Mouse (Mus musculus) liver, embryonic 12.5 days (tissue): ENCODE data around the gene Naa60. TPM values are rescaled to one million over a fixed set of nuclear protein-coding genes. Genes with fewer than 3 reads are reported as not detected.
"Not testable (repeated sequence)": the region's sequence is repeated elsewhere in the genome, so short reads cannot be mapped to it uniquely, and the experiment has no call there.

Experiments
- ATAC-seq: fragments of 200-750 bp; cut with Nextera tagmentation; 2 replicates; pipeline ENCODE4 v1.8.0; 2017; ENCODE audit warnings: moderate number of reproducible peaks, mild to moderate bottlenecking, moderate library complexity
- H3K27ac ChIP-seq: fragments of 300-500 bp; sonication (generic); 2 replicates; pipeline ENCODE4 v1.5.1; 2016; ENCODE audit warnings: mild to moderate bottlenecking
- H3K27me3 ChIP-seq: fragments of 300-500 bp; sonication (generic); replicated peaks from 2 replicates; pipeline ENCODE4 v1.6.1; 2016; ENCODE audit warnings: mild to moderate bottlenecking, moderate library complexity
- H3K36me3 ChIP-seq: fragments of 300-500 bp; sonication (generic); 2 replicates; pipeline ENCODE4 v1.6.1; 2016; ENCODE audit warnings: mild to moderate bottlenecking, moderate library complexity
- H3K4me1 ChIP-seq: fragments of 300-500 bp; sonication (generic); 2 replicates; pipeline ENCODE4 v1.6.1; 2016
- H3K4me2 ChIP-seq: fragments of 300-500 bp; sonication (generic); 2 replicates; pipeline ENCODE4 v1.6.1; 2016; ENCODE audit warnings: mild to moderate bottlenecking, moderate library complexity
- H3K4me3 ChIP-seq: fragments of 300-500 bp; sonication (generic); 2 replicates; pipeline ENCODE4 v1.5.1; 2016; ENCODE audit warnings: mild to moderate bottlenecking, moderate library complexity
- H3K9ac ChIP-seq: fragments of 300-500 bp; sonication (generic); 2 replicates; pipeline ENCODE4 v1.6.1; 2016; ENCODE audit warnings: mild to moderate bottlenecking, moderate library complexity
- H3K9me3 ChIP-seq: fragments of 300-500 bp; sonication (generic); replicated peaks from 2 replicates; pipeline ENCODE4 v1.6.1; 2016; ENCODE audit warnings: mild to moderate bottlenecking, moderate library complexity
- WGBS: fragments of 180-500 bp; shearing (Covaris S2); methylation state at CpG from one replicate; pipeline ENCODE4 v1.1.7; 2016; ENCODE audit not compliant: insufficient replicate concordance; 5-methylcytosine and 5-hydroxymethylcytosine counted together
- polyA plus RNA-seq: library from polyadenylated mRNA; unstranded; fragments of >200 nt; fragmentation: Nextera tagmentation; extraction: Ambion mirVana; gene quantifications from 2 replicates; pipeline ENCODE4 v1.2.1, GENCODE M21; 2016

The Naa60 gene
- polyA plus RNA-seq, 1 experiment from 2014 or later, result 28.1 TPM

DNA sequence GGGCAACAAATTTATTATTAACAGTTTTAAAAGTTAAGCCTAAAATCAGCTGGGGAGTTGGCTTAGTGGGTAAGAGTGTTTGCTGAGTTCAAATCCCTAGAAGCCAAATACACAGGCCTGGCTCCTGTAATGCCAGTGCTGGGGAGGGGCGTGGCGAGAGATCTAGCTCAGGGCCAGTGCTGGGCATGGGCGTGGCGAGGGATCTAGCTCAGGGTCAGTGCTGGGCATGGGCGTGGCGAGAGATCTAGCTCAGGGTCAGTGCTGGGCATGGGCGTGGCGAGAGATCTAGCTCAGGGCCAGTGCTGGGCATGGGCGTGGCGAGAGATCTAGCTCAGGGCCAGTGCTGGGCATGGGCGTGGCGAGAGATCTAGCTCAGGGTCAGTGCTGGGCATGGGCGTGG is 20.9 kb upstream of the Naa60 start:
- H3K9me3 ChIP-seq, H3K4me2 ChIP-seq, ATAC-seq, H3K27me3 ChIP-seq, H3K27ac ChIP-seq, H3K4me3 ChIP-seq, H3K9ac ChIP-seq, H3K36me3 ChIP-seq: not testable (repeated sequence)
- H3K4me1 ChIP-seq, result peaks cover 23% of the 10 kb centered on the region
- WGBS, result 79% methylated on average over 13 of the region's 13 CpGs

DNA sequence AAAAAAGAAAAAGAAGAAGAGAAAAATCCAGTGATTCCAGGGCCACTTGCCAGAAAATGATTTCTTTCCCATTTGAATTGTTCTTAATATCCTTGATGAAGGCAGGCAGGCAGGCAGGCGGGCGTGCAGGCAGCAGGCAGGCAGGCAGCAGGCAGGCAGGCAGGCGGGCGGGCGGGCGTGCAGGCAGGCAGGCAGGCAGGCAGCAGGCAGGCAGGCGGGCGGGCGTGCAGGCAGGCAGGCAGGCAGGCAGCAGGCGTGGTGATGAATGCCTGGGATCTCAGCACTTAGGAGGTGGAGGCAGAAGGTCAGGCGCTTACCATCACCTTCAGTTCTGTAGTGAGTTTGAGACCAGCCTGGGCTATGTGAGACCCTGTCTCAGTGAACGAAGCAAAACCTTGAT is 19.6 kb upstream of the Naa60 start:
- no peaks in the 10 kb centered on the region for H3K36me3 ChIP-seq
- H3K27me3 ChIP-seq, result no peaks in the 10 kb centered on the region
- H3K4me2 ChIP-seq, result no peak overlapping the region
- no peaks in the 10 kb centered on the region for H3K9me3 ChIP-seq
- H3K9ac ChIP-seq, result no peak overlapping the region
- no peak for ATAC-seq
- H3K4me1 ChIP-seq, result peaks cover 14% of the 10 kb centered on the region
- WGBS, result 60% methylated on average over 12 of the region's 12 CpGs
- no peak overlapping the region for H3K27ac ChIP-seq
- no peak overlapping the region for H3K4me3 ChIP-seq

DNA sequence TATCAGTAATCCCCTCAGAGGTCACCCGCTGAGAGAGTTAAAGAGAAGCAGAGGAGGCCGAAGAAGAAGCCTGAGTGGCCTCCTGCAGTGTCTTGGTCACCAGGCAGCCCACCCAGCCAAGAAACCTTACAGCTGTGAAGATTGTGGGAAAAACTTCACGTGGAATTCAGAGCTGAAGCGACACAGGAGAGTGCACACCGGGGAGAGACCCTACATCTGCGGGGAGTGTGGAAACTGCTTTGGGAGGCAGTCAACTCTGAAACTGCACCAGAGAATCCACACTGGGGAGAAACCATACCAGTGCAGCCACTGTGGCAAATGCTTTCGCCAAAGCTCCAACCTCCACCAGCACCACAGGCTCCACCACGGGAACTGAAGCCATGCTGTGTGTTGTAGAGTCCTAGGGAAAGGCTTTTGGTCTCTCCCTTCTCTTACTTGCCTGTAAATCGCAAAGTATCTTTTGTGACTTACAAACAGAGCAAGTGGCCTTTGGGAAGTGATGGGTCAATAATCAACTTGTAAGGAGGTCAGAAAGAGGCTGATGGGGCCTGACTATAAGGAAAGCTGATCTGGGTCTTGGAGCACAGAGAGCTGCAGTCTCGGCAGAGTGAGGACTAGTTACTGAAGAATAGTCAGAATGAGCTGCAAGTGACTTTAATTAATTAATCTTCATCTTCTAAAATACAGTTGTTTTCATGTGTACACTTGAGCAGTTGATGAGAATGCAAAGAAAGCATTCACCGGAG is 17.6 kb upstream of the Naa60 start:
- no peak overlapping the region for H3K9ac ChIP-seq
- no peaks in the 10 kb centered on the region for H3K9me3 ChIP-seq
- no peaks in the 10 kb centered on the region for H3K27me3 ChIP-seq
- H3K36me3 ChIP-seq, result no peaks in the 10 kb centered on the region
- H3K27ac ChIP-seq, result no peak overlapping the region
- H3K4me3 ChIP-seq, result no peak overlapping the region
- H3K4me1 ChIP-seq, result peaks cover 8% of the 10 kb centered on the region
- no peak for ATAC-seq
- 69% methylated on average over 11 of the region's 11 CpGs for WGBS
- H3K4me2 ChIP-seq, result no peak overlapping the region

DNA sequence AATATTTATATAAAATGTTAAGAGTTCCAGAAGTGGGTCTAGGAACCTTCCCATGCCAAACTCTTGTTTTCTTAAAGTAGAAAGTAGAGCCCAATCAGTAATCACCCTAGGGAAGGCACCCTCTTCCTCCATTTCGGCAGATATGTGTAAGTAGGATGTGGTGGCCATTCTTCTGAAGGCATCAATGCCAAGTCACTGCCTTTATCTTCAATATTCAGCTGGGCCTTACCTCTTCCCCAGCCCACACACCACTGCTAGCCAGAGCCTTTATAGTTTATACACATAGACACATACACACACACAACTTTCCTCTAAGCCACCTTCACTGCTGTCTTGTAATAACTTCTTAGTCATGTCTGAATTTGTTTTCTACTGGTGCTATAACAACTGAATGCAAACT is 16.4 kb upstream of the Naa60 start:
- peaks cover 4% of the 10 kb centered on the region for H3K36me3 ChIP-seq
- no peaks in the 10 kb centered on the region for H3K9me3 ChIP-seq
- H3K4me1 ChIP-seq, result peaks cover 8% of the 10 kb centered on the region
- H3K27ac ChIP-seq, result no peak overlapping the region
- H3K27me3 ChIP-seq, result no peaks in the 10 kb centered on the region
- H3K4me2 ChIP-seq, result no peak overlapping the region
- H3K9ac ChIP-seq, result no peak overlapping the region
- 20% methylated on average over 1 of the region's 1 CpGs for WGBS
- ATAC-seq, result 0 out of 2 replicates have a peak, but pooled peaks have one; percentile 50
- H3K4me3 ChIP-seq, result no peak overlapping the region

DNA sequence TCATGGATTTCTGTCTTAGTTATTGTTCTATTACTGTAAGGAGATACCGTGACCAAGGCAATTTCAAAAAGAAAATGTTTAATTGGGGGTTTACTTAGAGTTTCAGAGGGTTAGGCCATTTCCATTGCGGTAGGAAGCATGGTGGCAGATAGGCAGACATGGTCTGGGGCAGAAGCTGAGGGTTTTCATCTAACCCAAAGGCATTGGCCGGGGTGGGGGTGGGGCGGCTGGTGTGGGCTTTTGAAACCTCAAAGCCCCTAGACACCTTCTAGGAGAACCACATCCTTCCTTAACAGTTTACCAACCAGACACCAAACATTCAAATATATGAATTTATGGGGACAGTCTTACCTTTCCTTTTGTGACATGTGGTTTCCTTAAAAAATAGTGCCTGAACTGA is 12.9 kb upstream of the Naa60 start:
- H3K9me3 ChIP-seq, result no peaks in the 10 kb centered on the region
- H3K27ac ChIP-seq, result no peak overlapping the region
- H3K4me3 ChIP-seq, result no peak overlapping the region
- peaks cover 25% of the 10 kb centered on the region for H3K36me3 ChIP-seq
- no peak overlapping the region for H3K4me2 ChIP-seq
- H3K27me3 ChIP-seq, result no peaks in the 10 kb centered on the region
- WGBS, result 41% methylated on average over 4 of the region's 4 CpGs
- H3K4me1 ChIP-seq, result 0 out of 2 replicates have a peak, but pooled peaks cover 3% of the 10 kb centered on the region
- no peak for ATAC-seq
- H3K9ac ChIP-seq, result no peak overlapping the region

DNA sequence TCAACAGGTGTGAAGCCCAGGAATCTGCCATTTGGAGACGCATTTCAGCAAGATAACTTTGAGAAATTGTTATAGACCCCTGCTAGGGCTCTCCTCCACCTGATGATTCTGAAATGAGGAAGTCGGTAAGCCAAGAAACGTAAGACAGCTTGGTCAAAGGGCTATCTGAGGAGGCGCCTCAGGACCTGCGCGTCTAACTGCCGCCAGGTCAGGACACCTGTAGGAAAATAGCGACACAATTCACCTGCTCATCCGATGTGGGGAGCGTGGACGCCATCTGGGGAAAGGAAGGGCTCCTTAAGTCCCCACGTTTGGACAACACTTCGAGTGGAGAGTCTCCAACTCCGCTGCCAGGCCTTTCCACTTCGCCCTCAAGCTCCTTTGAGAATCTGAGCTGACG is 360 bp upstream of the Naa60 start:
- Histone ChIP-seq H3K4me1 (peaks cover 33% of the 10 kb centered on the region), H3K9ac (peak overlapping the region; percentile 72), H3K4me2 (peak overlapping the region; percentile 97), H3K27ac (peak overlapping the region; percentile 60; the same call in 1 of the 2 replicates), H3K27me3 (no peaks in the 10 kb centered on the region), H3K36me3 (peaks cover 29% of the 10 kb centered on the region), H3K9me3 (no peaks in the 10 kb centered on the region), H3K4me3 (peak overlapping the region; percentile 64)
- ATAC-seq, result peak; percentile 1; the same call in 1 of the 2 replicates
- 2% methylated on average over 16 of the region's 16 CpGs for WGBS

DNA sequence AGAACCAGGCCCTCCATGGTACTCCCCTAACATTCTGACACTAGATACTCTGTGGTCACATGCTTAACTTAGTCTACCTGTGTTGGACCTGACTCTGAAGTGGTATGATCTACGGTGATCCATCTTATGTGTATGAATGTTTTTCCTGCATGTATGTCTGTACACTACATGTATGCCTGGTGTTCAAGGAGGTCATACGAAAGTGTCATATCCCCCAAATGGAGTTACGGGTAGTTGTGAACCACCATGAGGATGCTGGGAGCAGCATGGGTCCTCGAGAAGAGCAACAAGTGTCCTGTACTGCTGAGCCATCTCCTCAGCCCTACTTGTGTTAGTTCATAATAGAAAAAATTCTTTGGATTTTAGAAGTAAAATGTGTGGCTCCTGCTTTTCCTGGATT is 4.2 kb downstream of the Naa60 start:
- no peak overlapping the region for H3K27ac ChIP-seq
- no peak overlapping the region for H3K9ac ChIP-seq
- no peak for ATAC-seq
- peaks cover 38% of the 10 kb centered on the region for H3K36me3 ChIP-seq
- no peaks in the 10 kb centered on the region for H3K27me3 ChIP-seq
- no peak overlapping the region for H3K4me3 ChIP-seq
- no peak overlapping the region for H3K4me2 ChIP-seq
- no peaks in the 10 kb centered on the region for H3K9me3 ChIP-seq
- H3K4me1 ChIP-seq, result peaks cover 24% of the 10 kb centered on the region
- WGBS, result 79% methylated on average over 4 of the region's 4 CpGs

DNA sequence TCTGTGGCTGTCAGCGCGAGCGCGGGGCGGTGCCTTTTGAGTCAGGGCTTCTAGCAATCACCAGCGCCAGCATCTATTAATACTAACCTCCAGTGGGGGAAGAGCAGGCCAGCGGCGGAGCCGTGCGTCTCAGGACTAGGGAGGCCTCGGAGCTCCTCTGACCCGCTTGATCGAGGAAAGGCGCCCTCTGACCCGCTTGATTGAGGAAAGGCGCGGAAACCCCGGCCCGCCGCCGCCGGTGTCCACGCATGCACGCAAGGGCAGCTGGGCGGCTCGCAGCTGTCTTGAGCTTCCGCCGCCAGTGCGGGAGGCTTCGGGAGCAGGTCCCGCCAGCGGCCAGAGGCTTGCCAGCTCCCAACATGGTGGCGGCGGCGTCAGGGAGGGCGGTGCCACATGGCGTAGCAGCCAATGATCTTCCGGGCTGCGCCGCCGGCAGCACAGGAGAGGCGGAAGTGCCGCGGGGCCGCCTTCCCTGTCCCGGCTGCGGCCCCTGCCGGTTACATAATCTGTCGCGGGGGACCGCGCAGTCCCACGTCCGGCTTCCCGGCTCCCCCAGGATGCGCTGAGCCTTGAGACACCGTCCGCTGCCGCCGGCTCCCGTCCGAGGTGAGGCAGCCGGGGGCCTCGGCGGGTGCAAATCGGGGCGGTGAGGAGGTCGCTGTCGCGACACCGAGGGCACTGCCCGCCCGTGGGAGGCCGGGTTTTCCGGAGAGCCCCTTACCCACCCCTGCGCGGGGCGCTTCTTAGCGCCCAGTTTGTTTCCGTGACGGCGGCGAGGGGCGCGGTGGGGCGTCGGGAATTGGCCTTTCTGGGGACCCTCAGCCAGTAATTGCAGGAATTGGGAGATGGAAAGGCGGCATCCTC is 12.3 kb downstream of the Naa60 start, which contains the start of the genes Zfp597 and Gm20695:
Gene Zfp597 (minus strand): TSS at position 361 of the 864 bp plus-strand sequence.
Gene Gm20695 (plus strand): TSS at position 448 of the 864 bp plus-strand sequence.
- Histone ChIP-seq H3K4me1 (peaks cover 35% of the 10 kb centered on the region), H3K9me3 (no peaks in the 10 kb centered on the region), H3K4me3 (peak within 1 kb of the TSS; percentile 88), H3K9ac (peak within 1 kb of the TSS; percentile 93), H3K27ac (peak within 1 kb of the TSS; percentile 87), H3K27me3 (no peaks in the 10 kb centered on the region), H3K36me3 (peaks cover 17% of the 10 kb centered on the region), H3K4me2 (peak within 1 kb of the TSS; percentile 83)
- WGBS, result under 1% methylated on average over 88 of the region's 88 CpGs
- peak; percentile 98 for ATAC-seq

DNA sequence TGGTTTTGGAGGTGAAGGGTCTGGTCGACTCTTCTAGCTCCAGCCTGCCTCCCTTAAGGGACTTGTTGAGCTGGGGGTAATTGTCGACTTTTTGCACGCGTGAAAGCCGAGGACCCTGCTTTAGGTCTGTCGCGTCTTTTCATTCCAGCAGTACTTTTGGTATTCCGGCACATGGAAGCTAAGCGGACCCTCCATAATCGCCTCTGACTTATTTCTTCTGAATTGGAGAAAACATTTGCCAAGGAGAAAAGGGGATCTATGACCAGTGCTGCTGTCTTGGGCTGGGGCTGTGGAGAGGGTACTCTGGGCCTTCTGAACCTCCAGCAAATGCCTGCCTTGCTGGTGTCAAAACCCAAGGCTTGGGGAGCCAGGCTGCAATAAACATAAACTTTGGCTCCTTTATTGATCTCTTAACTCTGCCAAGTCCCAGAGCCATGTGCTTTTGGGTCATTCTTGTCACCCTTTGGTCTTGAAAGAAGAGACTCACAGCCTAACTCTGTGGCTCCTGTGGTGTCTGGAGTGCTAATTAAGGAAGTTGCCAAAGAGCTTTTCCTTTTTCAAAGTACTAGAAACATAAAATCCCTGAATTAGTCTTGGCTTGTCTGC is 13.0 kb downstream of the Naa60 start:
- Histone ChIP-seq H3K4me3 (peak overlapping the region; percentile 88), H3K36me3 (peaks cover 15% of the 10 kb centered on the region; the same call in 1 of the 2 replicates), H3K4me2 (peak overlapping the region; percentile 83), H3K4me1 (peaks cover 35% of the 10 kb centered on the region), H3K9me3 (no peaks in the 10 kb centered on the region), H3K9ac (peak overlapping the region; percentile 93), H3K27me3 (no peaks in the 10 kb centered on the region), H3K27ac (peak overlapping the region; percentile 87)
- 4% methylated on average over 10 of the region's 10 CpGs for WGBS
- ATAC-seq, result no peak

DNA sequence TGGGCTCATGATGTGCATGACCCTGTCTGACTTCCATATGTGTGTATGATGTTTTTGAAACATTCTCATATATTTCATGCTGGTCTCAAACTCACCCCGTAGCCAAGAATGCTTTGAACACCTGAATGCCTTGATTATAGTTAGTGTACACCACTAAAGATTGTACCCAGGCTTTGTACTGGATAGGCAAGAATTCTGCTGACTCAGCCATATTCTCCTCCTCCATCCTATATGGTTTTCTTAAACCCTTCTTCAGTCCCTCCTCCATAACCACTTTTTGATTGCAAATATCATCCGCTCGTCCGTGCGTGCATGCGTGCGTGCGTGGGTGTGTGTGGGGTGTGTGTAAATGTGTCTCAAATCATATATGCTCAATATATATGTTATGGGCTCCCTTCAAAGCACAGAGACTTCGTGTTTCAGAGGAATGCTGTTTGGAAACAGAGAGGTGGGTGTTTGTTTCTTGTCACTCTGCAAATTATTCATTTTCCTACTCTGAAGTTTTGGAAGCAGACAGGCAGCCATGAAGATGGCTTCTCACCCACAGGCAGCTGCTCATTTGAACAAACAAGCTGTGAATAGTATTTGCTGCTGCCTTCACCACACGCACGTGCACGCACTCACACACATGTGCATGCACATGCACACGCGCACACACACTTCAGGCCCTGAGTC is 19.6 kb downstream of the Naa60 start:
- ATAC-seq, result no peak
- Histone ChIP-seq H3K27ac (no peak overlapping the region), H3K4me2 (no peak overlapping the region), H3K9ac (no peak overlapping the region), H3K4me1 (peaks cover 32% of the 10 kb centered on the region), H3K4me3 (no peak overlapping the region), H3K27me3 (no peaks in the 10 kb centered on the region), H3K36me3 (peaks cover 27% of the 10 kb centered on the region), H3K9me3 (no peaks in the 10 kb centered on the region)
- WGBS, result 87% methylated on average over 14 of the region's 14 CpGs

DNA sequence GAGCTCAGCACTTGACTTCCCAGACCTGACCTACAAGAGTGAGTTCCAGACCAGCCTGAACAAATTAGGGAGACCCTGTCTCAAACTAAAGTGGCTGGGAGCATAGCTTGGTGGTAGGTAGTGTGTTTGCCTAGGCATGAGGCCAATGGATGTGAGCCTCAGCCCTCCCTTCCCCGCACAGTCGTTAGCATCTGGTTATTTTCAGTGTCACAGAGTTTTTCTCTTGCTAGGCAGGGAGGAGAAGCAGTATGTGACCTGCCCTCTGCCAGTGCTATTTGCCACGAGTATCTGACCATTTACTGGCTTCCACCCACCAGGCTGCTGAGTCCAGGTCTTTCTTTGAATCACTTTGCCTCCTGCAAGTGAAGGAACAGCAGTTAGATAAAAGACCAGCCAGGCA is 21.6 kb downstream of the Naa60 start:
- Histone ChIP-seq H3K27me3 (no peaks in the 10 kb centered on the region), H3K4me3 (no peak overlapping the region), H3K36me3 (peaks cover 45% of the 10 kb centered on the region), H3K9ac (no peak overlapping the region), H3K4me2 (no peak overlapping the region), H3K27ac (no peak overlapping the region), H3K9me3 (no peaks in the 10 kb centered on the region), H3K4me1 (peaks cover 22% of the 10 kb centered on the region)
- no peak for ATAC-seq
- 65% methylated on average over 3 of the region's 3 CpGs for WGBS
